Mouse (Mus musculus) neural tube, embryonic 14.5 days (tissue): ENCODE measurements around the gene Kcnj14. TPM values are rescaled to one million over a fixed set of nuclear protein-coding genes. Genes with fewer than 3 reads are reported as not detected.

ENCODE experiments used
- ATAC-seq: fragments of 200-750 bp; cut with Nextera tagmentation; 2 replicates; pipeline ENCODE4 v1.8.0; 2017; ENCODE audit warnings: low read depth, mild to moderate bottlenecking, moderate TSS enrichment, moderate library complexity
- H3K27ac ChIP-seq: fragments of 300-500 bp; sonication (generic); 2 replicates; pipeline ENCODE4 v1.5.1; 2014; ENCODE audit warnings: low read depth, mild to moderate bottlenecking, control low read depth, low read length, moderate library complexity, mixed read lengths
- H3K27me3 ChIP-seq: fragments of 300-500 bp; sonication (generic); 2 replicates; pipeline ENCODE4 v1.6.1; 2014; ENCODE audit warnings: low read length; ENCODE audit not compliant: control insufficient read depth, insufficient read depth
- H3K36me3 ChIP-seq: fragments of 300-500 bp; sonication (generic); 2 replicates; pipeline ENCODE4 v1.6.1; 2014; ENCODE audit warnings: low read length, mixed read lengths; ENCODE audit not compliant: control insufficient read depth, insufficient read depth
- H3K4me1 ChIP-seq: fragments of 300-500 bp; sonication (generic); 2 replicates; pipeline ENCODE4 v1.6.1; 2014; ENCODE audit warnings: low read length; ENCODE audit not compliant: control insufficient read depth, insufficient read depth
- H3K4me2 ChIP-seq: fragments of 300-500 bp; sonication (generic); 2 replicates; pipeline ENCODE4 v1.6.1; 2014; ENCODE audit warnings: mild to moderate bottlenecking, low read depth, low read length, control low read depth
- H3K4me3 ChIP-seq: fragments of 300-500 bp; sonication (generic); 2 replicates; pipeline ENCODE4 v1.5.1; 2014; ENCODE audit warnings: low read depth, low read length, control low read depth, mixed read lengths
- H3K9ac ChIP-seq: fragments of 300-500 bp; sonication (generic); replicated peaks from 2 replicates; pipeline ENCODE4 v1.6.1; 2014; ENCODE audit warnings: low read depth, mild to moderate bottlenecking, control low read depth, low read length, mixed read lengths
- H3K9me3 ChIP-seq: fragments of 300-500 bp; sonication (generic); 2 replicates; pipeline ENCODE4 v1.6.1; 2016; ENCODE audit warnings: low read length; ENCODE audit not compliant: control insufficient read depth
- WGBS: fragments of 180-500 bp; shearing (Covaris S2); extraction: QIAGEN DNeasy Blood & Tissue Kit; methylation state at CpG from one replicate; pipeline ENCODE4 v1.1.7; 2014; 5-methylcytosine and 5-hydroxymethylcytosine counted together
- polyA plus RNA-seq: library from polyadenylated mRNA; unstranded; fragments of >200 nt; fragmentation: Nextera tagmentation; extraction: Ambion mirVana; gene quantifications from 2 replicates; pipeline ENCODE4 v1.2.1, GENCODE M21; 2014

Gene Kcnj14
- polyA plus RNA-seq, 1 experiment from 2014 or later: 1.1 TPM

GRCm38 (mm10) chr7:45785388-45786135 is 39.0 kb downstream of the Kcnj14 start:
- H3K27ac ChIP-seq: peak overlapping the region; percentile 95
- H3K4me3 ChIP-seq: peak overlapping the region; percentile 97
- WGBS: under 1% methylated on average over 34 of the region's 42 CpGs
- peaks cover 13% of the 10 kb centered on the region for H3K4me1 ChIP-seq
- H3K9me3 ChIP-seq: no peaks in the 10 kb centered on the region
- peak overlapping the region; percentile 72 for H3K4me2 ChIP-seq
- H3K9ac ChIP-seq: peak overlapping the region; percentile 97
- peaks cover 2% of the 10 kb centered on the region; the same call in 1 of the 2 replicates for H3K27me3 ChIP-seq
- peak; percentile 38 for ATAC-seq
- peaks cover 30% of the 10 kb centered on the region for H3K36me3 ChIP-seq

GRCm38 (mm10) chr7:45784524-45785372 is 39.8 kb downstream of the Kcnj14 start, which contains the start of gene Sult2b1:
TSS of gene Sult2b1 (minus strand) at chr7:45784669.
- H3K4me3 ChIP-seq: peak within 1 kb of the TSS; percentile 97
- ATAC-seq: peak; percentile 63
- H3K4me2 ChIP-seq: peak within 1 kb of the TSS; percentile 72
- WGBS: 15% methylated on average over 15 of the region's 20 CpGs
- H3K9me3 ChIP-seq: no peaks in the 10 kb centered on the region
- peak within 1 kb of the TSS; percentile 95 for H3K27ac ChIP-seq
- H3K9ac ChIP-seq: peak within 1 kb of the TSS; percentile 97
- H3K27me3 ChIP-seq: peaks cover 2% of the 10 kb centered on the region; the same call in 1 of the 2 replicates
- peaks cover 22% of the 10 kb centered on the region for H3K36me3 ChIP-seq
- peaks cover 13% of the 10 kb centered on the region for H3K4me1 ChIP-seq

GRCm38 (mm10) chr7:45783511-45784091 is 41.0 kb downstream of the Kcnj14 start, which contains the start of gene Lmtk3:
TSS of gene Lmtk3 (plus strand) at chr7:45783738.
- Histone ChIP-seq H3K9me3 (no peaks in the 10 kb centered on the region), H3K4me2 (peak within 1 kb of the TSS; percentile 72), H3K9ac (peak within 1 kb of the TSS; percentile 97), H3K4me1 (peaks cover 13% of the 10 kb centered on the region), H3K27me3 (peaks cover 2% of the 10 kb centered on the region; the same call in 1 of the 2 replicates), H3K4me3 (peak within 1 kb of the TSS; percentile 97), H3K36me3 (peaks cover 14% of the 10 kb centered on the region), H3K27ac (peak within 1 kb of the TSS; percentile 95)
- WGBS: under 1% methylated on average over 38 of the region's 38 CpGs
- peak; percentile 58 for ATAC-seq

GRCm38 (mm10) chr7:45782271-45782670 is 42.3 kb downstream of the Kcnj14 start:
- no peak for ATAC-seq
- H3K27ac ChIP-seq: no peak overlapping the region
- H3K4me1 ChIP-seq: peaks cover 8% of the 10 kb centered on the region
- H3K4me2 ChIP-seq: no peak overlapping the region
- 0 out of 2 replicates have a peak, but pooled peaks cover under 1% of the 10 kb centered on the region for H3K36me3 ChIP-seq
- H3K27me3 ChIP-seq: peaks cover 2% of the 10 kb centered on the region; the same call in 1 of the 2 replicates
- H3K9ac ChIP-seq: no peak overlapping the region
- WGBS: 68% methylated on average over 4 of the region's 4 CpGs
- no peaks in the 10 kb centered on the region for H3K9me3 ChIP-seq
- H3K4me3 ChIP-seq: no peak overlapping the region

- no peak overlapping the region for H3K27ac ChIP-seq
- 20% methylated on average over 22 of the region's 22 CpGs for WGBS
- H3K36me3 ChIP-seq: no peaks in the 10 kb centered on the region
- no peaks in the 10 kb centered on the region for H3K27me3 ChIP-seq
- H3K4me3 ChIP-seq: no peak overlapping the region
- no peaks in the 10 kb centered on the region for H3K4me1 ChIP-seq
- no peaks in the 10 kb centered on the region for H3K9me3 ChIP-seq
- no peak overlapping the region for H3K4me2 ChIP-seq
- no peak overlapping the region for H3K9ac ChIP-seq
- no peak for ATAC-seq
These were observed 45.4 kb downstream of the Kcnj14 start for GRCm38 (mm10) chr7:45779081-45779641.

GRCm38 (mm10) chr7:45775237-45775636 is 49.3 kb downstream of the Kcnj14 start:
- 84% methylated on average over 7 of the region's 7 CpGs for WGBS
- no peak overlapping the region for H3K4me2 ChIP-seq
- no peaks in the 10 kb centered on the region for H3K4me1 ChIP-seq
- H3K27me3 ChIP-seq: no peaks in the 10 kb centered on the region
- no peak overlapping the region for H3K9ac ChIP-seq
- no peak for ATAC-seq
- no peak overlapping the region for H3K27ac ChIP-seq
- no peak overlapping the region for H3K4me3 ChIP-seq
- H3K36me3 ChIP-seq: no peaks in the 10 kb centered on the region
- no peaks in the 10 kb centered on the region for H3K9me3 ChIP-seq

GRCm38 (mm10) chr7:45771101-45771500 is 53.5 kb downstream of the Kcnj14 start:
- no peak overlapping the region for H3K4me2 ChIP-seq
- no peaks in the 10 kb centered on the region for H3K27me3 ChIP-seq
- no peak overlapping the region for H3K4me3 ChIP-seq
- 75% methylated on average over 4 of the region's 4 CpGs for WGBS
- ATAC-seq: no peak
- H3K36me3 ChIP-seq: no peaks in the 10 kb centered on the region
- no peak overlapping the region for H3K9ac ChIP-seq
- H3K27ac ChIP-seq: no peak overlapping the region
- no peaks in the 10 kb centered on the region for H3K9me3 ChIP-seq
- H3K4me1 ChIP-seq: no peaks in the 10 kb centered on the region

GRCm38 (mm10) chr7:45770427-45771082 is 54.0 kb downstream of the Kcnj14 start:
- Histone ChIP-seq H3K4me2 (no peak overlapping the region), H3K9ac (no peak overlapping the region), H3K4me3 (no peak overlapping the region), H3K27me3 (no peaks in the 10 kb centered on the region), H3K9me3 (no peaks in the 10 kb centered on the region), H3K27ac (no peak overlapping the region), H3K4me1 (no peaks in the 10 kb centered on the region), H3K36me3 (no peaks in the 10 kb centered on the region)
- ATAC-seq: no peak
- 80% methylated on average over 8 of the region's 8 CpGs for WGBS
